Mouse (Mus musculus): Measurements from ENCODE around the gene Ap4s1. TPM values are rescaled to one million over a fixed set of nuclear protein-coding genes. Genes with fewer than 3 reads are reported as not detected.

Ap4s1 gene
- polyA plus RNA-seq, 1 experiment from 2014 or later = 63.2 TPM

GRCm38 (mm10) chr12:51696157-51696556 is 5.3 kb downstream of the Ap4s1 start:
- no peaks in the 10 kb centered on the region for H3K36me3 ChIP-seq (ENCODE audit: control insufficient read depth, insufficient read depth, low read length)
- WGBS = 97% methylated on average over 2 of the region's 2 CpGs
- H3K9me3 ChIP-seq (ENCODE audit: control insufficient read depth, low read length) = no peaks in the 10 kb centered on the region
- H3K4me1 ChIP-seq (ENCODE audit: control insufficient read depth, insufficient read depth, low read length) = 0 out of 2 replicates have a peak, but pooled peaks cover 2% of the 10 kb centered on the region
- H3K4me2 ChIP-seq (ENCODE audit: low read depth, low read length) = no peak overlapping the region
- H3K9ac ChIP-seq (replicated peaks; ENCODE audit: low read depth, low read length) = no peak overlapping the region
- H3K27ac ChIP-seq (ENCODE audit: low read depth, low read length) = no peak overlapping the region
- no peaks in the 10 kb centered on the region for H3K27me3 ChIP-seq (ENCODE audit: control insufficient read depth, insufficient read depth, low read length)
- ATAC-seq (ENCODE audit: low read depth) = no peak
- no peak overlapping the region for H3K4me3 ChIP-seq (ENCODE audit: low read depth, low read length)

GRCm38 (mm10) chr12:51699623-51700393 is 9.0 kb downstream of the Ap4s1 start:
- 60% methylated on average over 8 of the region's 8 CpGs for WGBS
- Histone ChIP-seq H3K4me1 (ENCODE audit: control insufficient read depth, insufficient read depth, low read length) (no peaks in the 10 kb centered on the region), H3K27me3 (ENCODE audit: control insufficient read depth, insufficient read depth, low read length) (no peaks in the 10 kb centered on the region), H3K4me3 (ENCODE audit: low read depth, low read length) (no peak overlapping the region), H3K9me3 (ENCODE audit: control insufficient read depth, low read length) (no peaks in the 10 kb centered on the region), H3K4me2 (ENCODE audit: low read depth, low read length) (no peak overlapping the region), H3K36me3 (ENCODE audit: control insufficient read depth, insufficient read depth, low read length) (no peaks in the 10 kb centered on the region), H3K27ac (ENCODE audit: low read depth, low read length) (no peak overlapping the region), H3K9ac (replicated peaks; ENCODE audit: low read depth, low read length) (no peak overlapping the region)
- no peak for ATAC-seq (ENCODE audit: low read depth)

- no peaks in the 10 kb centered on the region for H3K9me3 ChIP-seq (ENCODE audit: control insufficient read depth, low read length)
- H3K4me2 ChIP-seq (ENCODE audit: low read depth, low read length) = no peak overlapping the region
- no peak overlapping the region for H3K4me3 ChIP-seq (ENCODE audit: low read depth, low read length)
- H3K27me3 ChIP-seq (ENCODE audit: control insufficient read depth, insufficient read depth, low read length) = no peaks in the 10 kb centered on the region
- no peaks in the 10 kb centered on the region for H3K4me1 ChIP-seq (ENCODE audit: control insufficient read depth, insufficient read depth, low read length)
- no peak overlapping the region for H3K27ac ChIP-seq (ENCODE audit: low read depth, low read length)
- no peaks in the 10 kb centered on the region for H3K36me3 ChIP-seq (ENCODE audit: control insufficient read depth, insufficient read depth, low read length)
- H3K9ac ChIP-seq (replicated peaks; ENCODE audit: low read depth, low read length) = no peak overlapping the region
- no peak for ATAC-seq (ENCODE audit: low read depth)
These were observed 10.9 kb downstream of the Ap4s1 start for GRCm38 (mm10) chr12:51701723-51702122.

- no peaks in the 10 kb centered on the region for H3K27me3 ChIP-seq (ENCODE audit: control insufficient read depth, insufficient read depth, low read length)
- H3K9me3 ChIP-seq (ENCODE audit: control insufficient read depth, low read length) = no peaks in the 10 kb centered on the region
- no peak overlapping the region for H3K27ac ChIP-seq (ENCODE audit: low read depth, low read length)
- no peak for ATAC-seq (ENCODE audit: low read depth)
- no peak overlapping the region for H3K4me3 ChIP-seq (ENCODE audit: low read depth, low read length)
- no peaks in the 10 kb centered on the region for H3K4me1 ChIP-seq (ENCODE audit: control insufficient read depth, insufficient read depth, low read length)
- 25% methylated on average over 1 of the region's 1 CpGs for WGBS
- H3K36me3 ChIP-seq (ENCODE audit: control insufficient read depth, insufficient read depth, low read length) = no peaks in the 10 kb centered on the region
- H3K9ac ChIP-seq (replicated peaks; ENCODE audit: low read depth, low read length) = no peak overlapping the region
- no peak overlapping the region for H3K4me2 ChIP-seq (ENCODE audit: low read depth, low read length)
These were observed 13.0 kb downstream of the Ap4s1 start for GRCm38 (mm10) chr12:51703859-51704258.

GRCm38 (mm10) chr12:51704572-51704971 is 13.7 kb downstream of the Ap4s1 start:
- WGBS = 76% methylated on average over 7 of the region's 7 CpGs

GRCm38 (mm10) chr12:51705778-51706177 is 14.9 kb downstream of the Ap4s1 start:
- H3K4me2 ChIP-seq (ENCODE audit: low read depth, low read length) = no peak overlapping the region
- 80% methylated on average over 12 of the region's 12 CpGs for WGBS
- no peaks in the 10 kb centered on the region for H3K27me3 ChIP-seq (ENCODE audit: control insufficient read depth, insufficient read depth, low read length)
- no peak for ATAC-seq (ENCODE audit: low read depth)
- no peak overlapping the region for H3K4me3 ChIP-seq (ENCODE audit: low read depth, low read length)
- H3K9me3 ChIP-seq (ENCODE audit: control insufficient read depth, low read length) = no peaks in the 10 kb centered on the region
- H3K9ac ChIP-seq (replicated peaks; ENCODE audit: low read depth, low read length) = no peak overlapping the region
- H3K36me3 ChIP-seq (ENCODE audit: control insufficient read depth, insufficient read depth, low read length) = no peaks in the 10 kb centered on the region
- H3K27ac ChIP-seq (ENCODE audit: low read depth, low read length) = no peak overlapping the region
- no peaks in the 10 kb centered on the region for H3K4me1 ChIP-seq (ENCODE audit: control insufficient read depth, insufficient read depth, low read length)

More at GRCm38 (mm10) chr12:51704572-51704971, 13.7 kb downstream of the Ap4s1 start:
- Histone ChIP-seq H3K4me2 (ENCODE audit: low read depth, low read length) (no peak overlapping the region), H3K4me1 (ENCODE audit: control insufficient read depth, insufficient read depth, low read length) (no peaks in the 10 kb centered on the region), H3K36me3 (ENCODE audit: control insufficient read depth, insufficient read depth, low read length) (no peaks in the 10 kb centered on the region), H3K9ac (replicated peaks; ENCODE audit: low read depth, low read length) (no peak overlapping the region), H3K4me3 (ENCODE audit: low read depth, low read length) (no peak overlapping the region), H3K9me3 (ENCODE audit: control insufficient read depth, low read length) (no peaks in the 10 kb centered on the region), H3K27me3 (ENCODE audit: control insufficient read depth, insufficient read depth, low read length) (no peaks in the 10 kb centered on the region), H3K27ac (ENCODE audit: low read depth, low read length) (no peak overlapping the region)
- ATAC-seq (ENCODE audit: low read depth) = no peak

- Histone ChIP-seq H3K27me3 (ENCODE audit: control insufficient read depth, insufficient read depth, low read length) (no peaks in the 10 kb centered on the region), H3K9me3 (ENCODE audit: control insufficient read depth, low read length) (no peaks in the 10 kb centered on the region), H3K27ac (ENCODE audit: low read depth, low read length) (no peak overlapping the region), H3K9ac (replicated peaks; ENCODE audit: low read depth, low read length) (no peak overlapping the region), H3K4me3 (ENCODE audit: low read depth, low read length) (no peak overlapping the region), H3K4me1 (ENCODE audit: control insufficient read depth, insufficient read depth, low read length) (no peaks in the 10 kb centered on the region), H3K36me3 (ENCODE audit: control insufficient read depth, insufficient read depth, low read length) (no peaks in the 10 kb centered on the region), H3K4me2 (ENCODE audit: low read depth, low read length) (no peak overlapping the region)
- WGBS = 88% methylated on average over 5 of the region's 5 CpGs
- no peak for ATAC-seq (ENCODE audit: low read depth)
These were observed 15.9 kb downstream of the Ap4s1 start for GRCm38 (mm10) chr12:51706673-51707235.

GRCm38 (mm10) chr12:51708941-51709686 is 18.3 kb downstream of the Ap4s1 start:
- 71% methylated on average over 14 of the region's 14 CpGs for WGBS
- Histone ChIP-seq H3K9ac (replicated peaks; ENCODE audit: low read depth, low read length) (no peak overlapping the region), H3K27me3 (ENCODE audit: control insufficient read depth, insufficient read depth, low read length) (no peaks in the 10 kb centered on the region), H3K4me3 (ENCODE audit: low read depth, low read length) (no peak overlapping the region), H3K27ac (ENCODE audit: low read depth, low read length) (no peak overlapping the region), H3K4me1 (ENCODE audit: control insufficient read depth, insufficient read depth, low read length) (no peaks in the 10 kb centered on the region), H3K9me3 (ENCODE audit: control insufficient read depth, low read length) (no peaks in the 10 kb centered on the region), H3K36me3 (ENCODE audit: control insufficient read depth, insufficient read depth, low read length) (no peaks in the 10 kb centered on the region), H3K4me2 (ENCODE audit: low read depth, low read length) (no peak overlapping the region)
- ATAC-seq (ENCODE audit: low read depth) = no peak

GRCm38 (mm10) chr12:51709741-51710140 is 18.9 kb downstream of the Ap4s1 start:
- Histone ChIP-seq H3K27me3 (ENCODE audit: control insufficient read depth, insufficient read depth, low read length) (no peaks in the 10 kb centered on the region), H3K9me3 (ENCODE audit: control insufficient read depth, low read length) (no peaks in the 10 kb centered on the region)
- 80% methylated on average over 3 of the region's 3 CpGs for WGBS

More at GRCm38 (mm10) chr12:51709741-51710140, 18.9 kb downstream of the Ap4s1 start:
- Histone ChIP-seq H3K9ac (replicated peaks; ENCODE audit: low read depth, low read length) (no peak overlapping the region), H3K36me3 (ENCODE audit: control insufficient read depth, insufficient read depth, low read length) (no peaks in the 10 kb centered on the region), H3K4me1 (ENCODE audit: control insufficient read depth, insufficient read depth, low read length) (no peaks in the 10 kb centered on the region), H3K27ac (ENCODE audit: low read depth, low read length) (no peak overlapping the region), H3K4me2 (ENCODE audit: low read depth, low read length) (no peak overlapping the region), H3K4me3 (ENCODE audit: low read depth, low read length) (no peak overlapping the region)
- ATAC-seq (ENCODE audit: low read depth) = no peak

Data from neural tube, embryonic 14.5 days (tissue).